Mouse (Mus musculus): Measurements from ENCODE around the gene Sim2. TPM values are rescaled to one million over a fixed set of nuclear protein-coding genes. Genes with fewer than 3 reads are reported as not detected.

Gene Sim2
- total and polyA plus RNA-seq, 2 experiments: not detected

DNA sequence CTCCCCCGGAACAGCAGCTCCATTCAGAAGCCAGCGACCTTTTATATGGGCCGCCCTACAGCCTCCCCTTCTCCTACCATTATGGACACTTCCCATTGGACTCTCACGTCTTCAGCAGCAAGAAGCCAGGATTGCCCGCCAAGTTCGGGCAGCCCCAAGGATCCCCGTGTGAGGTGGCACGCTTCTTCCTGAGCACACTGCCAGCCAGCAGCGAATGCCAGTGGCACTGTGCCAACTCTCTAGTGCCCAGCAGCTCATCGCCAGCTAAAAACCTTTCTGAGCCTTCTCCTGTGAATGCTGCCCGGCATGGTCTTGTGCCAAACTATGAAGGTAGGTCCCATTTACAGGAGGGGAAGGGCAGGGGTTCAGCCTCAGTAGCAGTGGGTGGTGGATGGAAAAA lies 38.5 kb downstream of the Sim2 start:
- no peak for DNase-seq (ENCODE audit: extremely low read depth, low read depth, low spot score)
- no peak overlapping the region for H3K27ac ChIP-seq (replicated peaks; ENCODE audit: insufficient read depth, low read depth, low read length)
- H3K9ac ChIP-seq (ENCODE audit: low read depth, low read length): no peak overlapping the region
- H3K4me1 ChIP-seq (ENCODE audit: control insufficient read depth, insufficient read depth, low read length): no peaks in the 10 kb centered on the region
- WGBS: 73% methylated on average over 11 of the region's 11 CpGs
- TF ChIP-seq POLR2A (IDR thresholded peaks at IDR 0.05; ENCODE audit: extremely low read depth, insufficient read depth, low read length) (no peak), CTCF (IDR thresholded peaks at IDR 0.05; ENCODE audit: low read depth, low read length) (no peak)
- H3K79me2 ChIP-seq (ENCODE audit: control insufficient read depth, insufficient read depth, low read length): no peaks in the 10 kb centered on the region
- H3K36me3 ChIP-seq (ENCODE audit: control insufficient read depth, insufficient read depth, low read length): no peaks in the 10 kb centered on the region
- H3K27me3 ChIP-seq (ENCODE audit: control insufficient read depth, insufficient read depth, low read length): peaks cover 4% of the 10 kb centered on the region; the same call in 1 of the 2 replicates
- H3K4me3 ChIP-seq (ENCODE audit: insufficient read depth, low read depth, low read length): no peak overlapping the region

DNA sequence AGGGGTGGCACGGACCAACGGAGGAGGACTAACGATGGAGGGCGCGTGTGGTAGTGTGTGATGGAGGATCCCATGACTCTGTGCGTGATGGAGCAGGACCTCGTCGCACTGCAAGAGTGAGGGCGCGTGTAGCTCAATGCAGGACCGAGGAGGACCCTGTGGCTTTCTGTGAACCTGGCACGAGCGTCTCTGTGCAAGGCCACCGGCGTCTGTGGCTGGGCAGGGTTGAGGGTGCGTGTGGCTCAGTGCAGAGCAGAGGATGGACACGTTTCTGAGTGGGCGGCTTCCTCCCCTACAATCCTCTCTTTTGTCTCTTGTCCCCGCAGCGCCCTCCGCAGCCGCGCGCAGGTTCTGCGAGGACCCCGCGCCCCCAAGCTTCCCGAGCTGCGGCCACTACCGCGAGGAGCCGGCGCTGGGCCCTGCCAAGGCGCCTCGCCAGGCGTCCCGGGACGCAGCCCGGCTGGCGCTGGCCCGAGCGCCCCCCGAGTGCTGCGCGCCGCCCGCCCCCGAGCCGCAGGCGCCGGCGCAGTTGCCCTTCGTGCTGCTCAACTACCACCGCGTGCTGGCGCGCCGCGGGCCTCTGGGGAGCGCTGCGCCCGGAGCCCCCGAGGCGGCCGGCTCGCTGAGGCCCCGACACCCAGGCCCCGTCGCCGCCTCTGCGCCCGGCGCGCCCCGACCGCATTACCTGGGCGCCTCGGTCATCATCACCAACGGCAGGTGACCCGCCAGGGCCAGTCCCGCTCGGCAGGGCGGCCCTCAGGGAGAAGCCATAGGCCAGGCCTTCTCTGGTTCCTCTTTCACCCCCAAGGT lies 40.6 kb downstream of the Sim2 start:
- DNase-seq (ENCODE audit: extremely low read depth, low read depth, low spot score): no peak
- Histone ChIP-seq H3K27ac (replicated peaks; ENCODE audit: insufficient read depth, low read depth, low read length) (no peak overlapping the region), H3K27me3 (ENCODE audit: control insufficient read depth, insufficient read depth, low read length) (peaks cover 4% of the 10 kb centered on the region; the same call in 1 of the 2 replicates), H3K36me3 (ENCODE audit: control insufficient read depth, insufficient read depth, low read length) (no peaks in the 10 kb centered on the region), H3K4me3 (ENCODE audit: insufficient read depth, low read depth, low read length) (no peak overlapping the region), H3K9ac (ENCODE audit: low read depth, low read length) (no peak overlapping the region), H3K79me2 (ENCODE audit: control insufficient read depth, insufficient read depth, low read length) (no peaks in the 10 kb centered on the region), H3K4me1 (ENCODE audit: control insufficient read depth, insufficient read depth, low read length) (no peaks in the 10 kb centered on the region)
- TF ChIP-seq POLR2A (IDR thresholded peaks at IDR 0.05; ENCODE audit: extremely low read depth, insufficient read depth, low read length) (no peak), CTCF (IDR thresholded peaks at IDR 0.05; ENCODE audit: low read depth, low read length) (no peak)
- 3% methylated on average over 83 of the region's 83 CpGs for WGBS

GRCm38 (mm10) chr16:94126200-94126599 lies 41.5 kb downstream of the Sim2 start:
- no peak overlapping the region for H3K9ac ChIP-seq (ENCODE audit: low read depth, low read length)
- H3K27me3 ChIP-seq (ENCODE audit: control insufficient read depth, insufficient read depth, low read length): peaks cover 4% of the 10 kb centered on the region; the same call in 1 of the 2 replicates
- TF ChIP-seq CTCF (IDR thresholded peaks at IDR 0.05; ENCODE audit: low read depth, low read length) (no peak), POLR2A (IDR thresholded peaks at IDR 0.05; ENCODE audit: extremely low read depth, insufficient read depth, low read length) (no peak)
- H3K79me2 ChIP-seq (ENCODE audit: control insufficient read depth, insufficient read depth, low read length): no peaks in the 10 kb centered on the region
- H3K4me1 ChIP-seq (ENCODE audit: control insufficient read depth, insufficient read depth, low read length): no peaks in the 10 kb centered on the region
- WGBS: 43% methylated on average over 9 of the region's 9 CpGs
- H3K27ac ChIP-seq (replicated peaks; ENCODE audit: insufficient read depth, low read depth, low read length): no peak overlapping the region
- no peak for DNase-seq (ENCODE audit: extremely low read depth, low read depth, low spot score)
- H3K4me3 ChIP-seq (ENCODE audit: insufficient read depth, low read depth, low read length): no peak overlapping the region
- H3K36me3 ChIP-seq (ENCODE audit: control insufficient read depth, insufficient read depth, low read length): no peaks in the 10 kb centered on the region

- Histone ChIP-seq H3K36me3 (ENCODE audit: control insufficient read depth, insufficient read depth, low read length) (peaks cover 4% of the 10 kb centered on the region; the same call in 1 of the 2 replicates), H3K4me3 (ENCODE audit: insufficient read depth, low read depth, low read length) (no peak overlapping the region), H3K4me1 (ENCODE audit: control insufficient read depth, insufficient read depth, low read length) (no peaks in the 10 kb centered on the region), H3K27me3 (ENCODE audit: control insufficient read depth, insufficient read depth, low read length) (peaks cover 4% of the 10 kb centered on the region; the same call in 1 of the 2 replicates), H3K9ac (ENCODE audit: low read depth, low read length) (no peak overlapping the region), H3K79me2 (ENCODE audit: control insufficient read depth, insufficient read depth, low read length) (no peaks in the 10 kb centered on the region), H3K27ac (replicated peaks; ENCODE audit: insufficient read depth, low read depth, low read length) (no peak overlapping the region)
- no peak for DNase-seq (ENCODE audit: extremely low read depth, low read depth, low spot score)
- no peak for TF ChIP-seq CTCF (IDR thresholded peaks at IDR 0.05; ENCODE audit: low read depth, low read length)
- no peak for TF ChIP-seq POLR2A (IDR thresholded peaks at IDR 0.05; ENCODE audit: extremely low read depth, insufficient read depth, low read length)
- WGBS: 79% methylated on average over 2 of the region's 2 CpGs
Observed at GRCm38 (mm10) chr16:94128236-94128835, 43.6 kb downstream of the Sim2 start.

- WGBS: 92% methylated on average over 10 of the region's 10 CpGs
Observed at GRCm38 (mm10) chr16:94134218-94134617, 49.5 kb downstream of the Sim2 start.

More at GRCm38 (mm10) chr16:94134218-94134617, 49.5 kb downstream of the Sim2 start:
- no peaks in the 10 kb centered on the region for H3K79me2 ChIP-seq (ENCODE audit: control insufficient read depth, insufficient read depth, low read length)
- no peak for DNase-seq (ENCODE audit: extremely low read depth, low read depth, low spot score)
- peaks cover 17% of the 10 kb centered on the region; the same call in 1 of the 2 replicates for H3K36me3 ChIP-seq (ENCODE audit: control insufficient read depth, insufficient read depth, low read length)
- TF ChIP-seq CTCF (IDR thresholded peaks at IDR 0.05; ENCODE audit: low read depth, low read length): no peak
- TF ChIP-seq POLR2A (IDR thresholded peaks at IDR 0.05; ENCODE audit: extremely low read depth, insufficient read depth, low read length): no peak
- no peak overlapping the region for H3K27ac ChIP-seq (replicated peaks; ENCODE audit: insufficient read depth, low read depth, low read length)
- H3K4me3 ChIP-seq (ENCODE audit: insufficient read depth, low read depth, low read length): no peak overlapping the region
- H3K27me3 ChIP-seq (ENCODE audit: control insufficient read depth, insufficient read depth, low read length): no peaks in the 10 kb centered on the region
- no peak overlapping the region for H3K9ac ChIP-seq (ENCODE audit: low read depth, low read length)
- no peaks in the 10 kb centered on the region for H3K4me1 ChIP-seq (ENCODE audit: control insufficient read depth, insufficient read depth, low read length)

All from liver, adult 2 months (tissue).